Mouse (Mus musculus): Measurements from ENCODE around the gene Xkr8.
"Not testable (repeated sequence)": the region's sequence is repeated elsewhere in the genome, so short reads cannot be mapped to it uniquely, and the experiment has no call there.

The Xkr8 gene

DNA sequence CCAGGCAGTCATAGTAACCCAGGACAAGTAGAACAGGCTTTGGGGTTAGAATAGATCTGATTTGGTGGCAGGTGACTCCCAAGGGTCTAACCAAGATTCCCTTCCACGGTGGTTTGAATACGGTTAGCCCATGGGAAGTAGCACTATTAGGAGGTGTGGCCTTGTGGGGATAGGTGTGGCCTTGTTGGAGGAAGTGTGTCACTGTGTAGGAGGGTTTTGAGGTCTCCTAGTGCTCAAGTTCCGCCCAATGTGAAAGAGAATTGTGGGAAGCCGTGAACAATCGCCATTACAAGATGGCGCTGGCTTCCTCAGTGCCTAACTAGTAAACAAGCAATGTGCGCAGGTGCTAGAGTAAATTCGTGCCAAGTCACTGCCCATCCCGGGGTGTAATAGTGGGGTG is 4.8 kb upstream of the Xkr8 start:
- not testable (repeated sequence) for DNase-seq (ENCODE audit: extremely low spot score, low spot score)

DNA sequence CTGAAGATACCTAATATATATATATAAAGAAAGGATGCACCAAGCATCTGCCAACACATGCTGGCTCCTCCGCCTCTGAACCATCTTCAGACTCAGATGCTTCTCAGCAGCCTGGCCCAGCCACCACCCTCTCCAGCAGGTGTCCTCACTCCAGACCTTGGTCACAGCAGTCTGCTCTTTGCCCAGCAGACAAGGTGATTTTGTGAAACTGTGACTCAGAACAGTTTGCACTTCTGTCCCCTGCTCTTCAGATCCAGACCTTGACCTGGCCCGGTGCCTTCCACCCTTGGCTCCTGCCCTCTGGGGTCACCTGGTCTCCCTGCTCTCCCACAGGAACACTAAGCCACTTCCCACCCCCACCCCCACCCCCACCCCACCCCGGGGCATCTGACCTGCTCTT is 3.5 kb upstream of the Xkr8 start:
- DNase-seq (ENCODE audit: extremely low spot score, low spot score): no peak

DNA sequence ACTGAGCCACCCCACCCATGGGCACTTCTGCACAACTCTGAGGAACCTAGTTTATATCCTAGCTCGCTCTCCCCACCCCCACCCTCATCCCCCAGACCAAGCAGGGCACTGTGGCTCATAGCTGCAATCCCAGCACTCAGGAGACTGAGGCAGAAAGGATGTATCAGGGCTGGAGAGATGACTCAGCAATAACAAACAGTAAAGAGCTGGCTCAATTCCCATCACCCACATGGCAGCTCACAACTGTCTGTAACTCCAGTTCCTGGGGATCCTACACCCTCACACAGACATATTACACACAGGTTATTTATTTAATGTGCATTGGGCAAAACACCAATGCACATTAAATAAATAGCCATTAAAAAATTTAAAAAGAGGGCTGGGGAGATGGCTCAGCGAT is 3.0 kb upstream of the Xkr8 start:
- no peak for DNase-seq (ENCODE audit: extremely low spot score, low spot score)

DNA sequence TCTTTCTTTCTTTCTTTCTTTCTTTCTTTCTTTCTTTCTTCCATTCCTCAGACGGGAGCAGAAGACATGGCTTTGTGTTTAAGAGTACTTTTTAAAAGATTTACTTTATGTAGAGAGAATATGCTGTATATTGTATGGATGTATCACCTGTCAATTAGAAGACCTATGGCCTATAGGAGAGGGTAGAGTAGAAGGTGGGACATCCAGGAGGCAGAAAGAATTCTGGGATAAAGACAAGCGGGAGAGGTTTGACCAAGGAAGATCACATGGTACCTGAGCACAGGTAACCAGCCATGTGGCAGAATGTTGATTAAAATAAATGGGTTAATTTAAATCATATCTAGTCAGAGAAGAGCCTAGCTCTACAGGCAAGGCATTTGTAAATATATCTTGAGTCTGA is 2.4 kb upstream of the Xkr8 start:
- no peak for DNase-seq (ENCODE audit: extremely low spot score, low spot score)

DNA sequence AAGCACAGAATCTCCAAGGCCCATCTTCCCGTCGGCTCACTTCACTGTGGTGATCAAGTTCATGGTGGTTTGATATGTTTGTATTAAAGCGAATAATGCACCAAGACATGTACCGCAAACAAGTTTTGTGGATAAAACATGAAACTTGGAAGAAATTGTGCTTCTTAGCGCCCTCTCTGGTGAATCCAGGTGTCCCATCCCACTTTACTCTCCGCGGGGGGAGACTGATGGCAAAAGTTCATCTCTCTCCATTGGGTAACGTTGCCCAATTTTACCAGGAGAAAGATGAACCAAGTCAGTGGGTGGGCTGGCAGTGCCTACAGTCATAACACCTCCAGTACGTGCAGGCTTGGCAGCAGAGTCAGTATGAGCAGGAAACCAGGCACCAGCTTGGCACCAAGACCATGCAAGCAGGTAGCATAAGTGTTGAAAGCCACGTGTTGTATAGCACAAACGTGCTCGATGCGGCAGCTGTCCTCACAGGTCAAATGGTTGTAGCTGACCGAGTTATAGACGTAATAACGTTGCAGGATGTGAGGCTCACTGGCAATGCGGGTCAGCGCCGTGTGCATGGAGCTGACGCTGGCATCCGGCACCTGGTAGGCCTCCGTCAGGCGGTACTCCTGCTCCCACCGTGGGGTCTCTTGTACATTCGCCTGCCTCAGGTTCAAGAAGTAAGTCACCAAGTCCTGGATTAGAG is 875 bp upstream of the Xkr8 start:
- DNase-seq (ENCODE audit: extremely low spot score, low spot score): no peak

DNA sequence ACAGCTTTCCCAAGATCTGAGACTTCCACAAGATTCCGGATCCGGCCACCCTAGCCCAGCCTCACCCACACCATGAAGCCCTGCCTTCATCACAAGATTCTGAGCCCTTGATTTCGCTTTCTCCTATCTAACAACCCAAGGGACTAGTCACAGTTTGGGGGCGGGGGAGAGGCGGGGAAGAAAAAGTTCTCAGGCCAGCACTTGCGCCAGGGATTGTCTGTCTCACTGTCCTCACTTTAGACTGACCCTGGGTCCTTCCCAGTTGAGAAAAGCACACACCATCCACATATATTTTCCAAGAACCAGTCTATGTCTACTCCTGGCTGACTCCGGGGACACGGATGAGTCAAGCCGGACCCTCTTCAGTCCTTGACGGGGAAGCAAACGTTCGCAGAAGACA is 730 bp downstream of the Xkr8 start:
- DNase-seq (ENCODE audit: extremely low spot score, low spot score): peak; percentile 17

DNA sequence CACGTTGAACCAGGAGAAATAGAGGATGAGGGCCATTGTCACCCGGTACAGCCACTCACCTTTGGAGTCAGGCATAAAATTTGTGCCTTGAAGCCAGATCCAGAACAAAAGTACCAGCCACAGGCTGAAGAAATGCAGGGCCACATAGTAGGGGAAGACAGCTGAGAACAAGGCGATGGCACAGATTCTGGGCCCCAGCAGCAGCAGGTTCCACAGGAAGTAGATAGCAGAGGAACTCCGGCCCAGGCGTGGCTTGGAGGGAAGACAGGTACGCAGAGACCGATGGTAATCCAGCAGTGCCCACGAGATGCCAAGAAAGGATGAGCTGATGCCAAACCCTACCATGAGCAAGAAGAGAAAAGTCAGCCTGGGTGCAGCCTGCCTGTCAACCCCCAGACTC is 4.1 kb downstream of the Xkr8 start:
- DNase-seq (ENCODE audit: extremely low spot score, low spot score): no peak

DNA sequence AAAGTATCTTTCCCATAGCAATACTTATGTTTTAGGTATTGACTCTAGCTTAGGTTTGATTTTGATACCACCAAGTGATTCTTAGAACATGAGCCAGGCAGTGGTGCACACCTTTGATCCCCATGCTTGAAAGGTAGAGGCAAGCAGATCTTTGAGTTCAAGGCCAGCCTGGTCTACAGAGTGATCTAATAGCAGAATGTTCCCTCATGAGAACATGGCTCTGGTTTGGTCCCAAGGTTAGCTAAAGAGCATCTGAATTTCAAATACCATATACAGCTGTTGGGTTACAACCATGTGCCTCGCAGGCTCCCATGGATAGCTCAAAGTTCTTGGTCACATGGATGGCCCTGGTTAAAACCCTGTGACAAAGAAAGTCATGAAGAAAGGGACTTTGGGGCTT is 14.1 kb downstream of the Xkr8 start:
- DNase-seq (ENCODE audit: extremely low spot score, low spot score): no peak

DNA sequence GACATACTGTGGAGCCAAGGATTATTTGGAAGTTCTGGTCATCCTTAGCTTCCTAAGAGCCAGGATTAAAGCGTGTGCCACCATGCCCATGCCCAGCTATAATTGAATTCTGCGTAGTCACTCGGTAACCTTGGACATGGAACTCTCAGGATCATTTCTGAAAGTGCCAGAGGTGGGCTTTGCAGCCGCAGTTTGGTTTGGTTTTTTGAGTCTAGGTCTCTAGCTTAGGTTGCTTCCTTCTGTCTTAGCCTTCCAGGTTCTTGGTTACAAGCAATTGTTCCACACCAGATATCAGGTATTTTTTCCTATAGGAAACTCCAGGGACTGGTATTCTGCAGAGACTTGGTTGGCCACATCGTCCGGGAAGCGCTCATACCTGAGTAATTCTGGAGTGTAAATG is 19.2 kb downstream of the Xkr8 start:
- no peak for DNase-seq (ENCODE audit: extremely low spot score, low spot score)

DNA sequence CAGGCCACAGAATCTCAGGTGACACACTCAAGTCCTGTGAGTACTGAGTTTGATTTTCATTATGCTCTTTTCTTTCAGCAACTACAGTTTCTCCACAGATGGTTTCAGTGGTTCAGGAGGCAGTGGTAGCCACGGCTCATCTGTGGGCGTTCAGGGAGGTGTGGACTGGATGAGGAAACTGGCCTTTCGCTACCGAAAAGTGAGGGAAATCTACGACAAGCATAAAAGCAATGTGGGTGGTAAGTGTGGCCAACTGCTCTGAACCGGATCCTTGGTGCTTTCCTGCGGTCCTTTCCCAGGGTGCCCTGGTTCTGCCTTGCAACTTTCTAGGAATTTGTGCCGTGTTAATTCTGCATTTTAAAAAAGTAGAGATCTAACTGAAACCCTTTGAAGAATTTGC is 25.5 kb downstream of the Xkr8 start:
- DNase-seq (ENCODE audit: extremely low spot score, low spot score): no peak

DNA sequence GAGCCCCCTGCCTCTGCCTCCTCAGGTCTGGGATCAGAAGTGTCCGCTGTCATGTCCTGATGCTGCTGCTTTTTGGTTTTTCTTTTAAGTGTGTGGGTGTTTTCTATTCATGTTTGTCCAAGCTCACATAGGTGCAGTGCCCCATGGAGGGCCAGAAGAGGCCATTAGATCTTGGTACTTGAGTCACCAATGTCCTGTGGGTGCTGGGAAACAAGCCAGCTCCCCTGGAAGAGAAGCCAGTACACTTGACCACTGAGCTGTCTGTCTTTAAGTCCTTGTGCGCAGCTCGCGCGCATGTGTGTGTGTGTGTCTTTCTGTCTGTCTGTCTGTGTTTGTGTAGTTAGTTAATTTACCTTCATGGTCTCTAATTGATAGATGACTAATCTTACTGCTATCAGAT is 30.3 kb downstream of the Xkr8 start:
- no peak for DNase-seq (ENCODE audit: extremely low spot score, low spot score)

DNA sequence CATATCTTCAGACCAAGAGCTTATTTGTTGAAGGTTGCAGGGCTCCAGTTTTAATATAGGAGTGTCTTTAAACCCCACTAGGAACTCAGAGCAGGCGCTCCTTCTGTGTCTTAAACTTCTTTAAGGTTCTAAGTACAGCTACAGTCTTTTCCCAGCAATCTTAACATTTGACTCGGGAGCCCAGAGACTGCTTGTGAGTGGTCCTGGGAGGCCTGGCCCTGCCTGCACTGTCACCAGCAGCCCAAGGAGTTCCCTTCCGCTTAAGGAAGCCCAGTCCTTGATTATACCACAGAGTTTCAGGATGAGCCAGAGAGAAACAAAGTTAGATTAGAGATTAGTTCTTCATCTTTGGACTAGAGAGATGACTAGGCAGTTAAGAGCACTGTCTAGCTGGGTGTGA is 39.0 kb downstream of the Xkr8 start:
- DNase-seq (ENCODE audit: extremely low spot score, low spot score): no peak

DNA sequence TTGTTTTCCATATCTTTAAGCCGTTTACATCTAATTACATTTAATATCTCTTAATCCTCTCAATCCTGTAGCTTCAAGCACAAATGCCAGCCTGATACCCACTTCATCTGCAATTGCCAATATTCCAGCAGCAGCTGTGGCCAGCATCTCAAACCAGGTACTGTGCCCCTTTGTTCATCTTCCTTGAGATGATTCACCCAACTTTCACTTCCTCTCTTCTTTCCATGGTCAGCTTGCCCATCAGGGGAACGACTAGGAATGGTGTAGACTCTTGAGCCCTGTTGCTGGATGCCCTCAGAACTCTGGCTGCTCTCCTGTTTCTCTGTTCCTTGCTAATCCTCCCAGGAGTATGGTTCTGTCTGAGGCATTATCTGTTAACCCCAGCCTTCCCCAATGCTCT is 42.7 kb downstream of the Xkr8 start:
- no peak for DNase-seq (ENCODE audit: extremely low spot score, low spot score)

DNA sequence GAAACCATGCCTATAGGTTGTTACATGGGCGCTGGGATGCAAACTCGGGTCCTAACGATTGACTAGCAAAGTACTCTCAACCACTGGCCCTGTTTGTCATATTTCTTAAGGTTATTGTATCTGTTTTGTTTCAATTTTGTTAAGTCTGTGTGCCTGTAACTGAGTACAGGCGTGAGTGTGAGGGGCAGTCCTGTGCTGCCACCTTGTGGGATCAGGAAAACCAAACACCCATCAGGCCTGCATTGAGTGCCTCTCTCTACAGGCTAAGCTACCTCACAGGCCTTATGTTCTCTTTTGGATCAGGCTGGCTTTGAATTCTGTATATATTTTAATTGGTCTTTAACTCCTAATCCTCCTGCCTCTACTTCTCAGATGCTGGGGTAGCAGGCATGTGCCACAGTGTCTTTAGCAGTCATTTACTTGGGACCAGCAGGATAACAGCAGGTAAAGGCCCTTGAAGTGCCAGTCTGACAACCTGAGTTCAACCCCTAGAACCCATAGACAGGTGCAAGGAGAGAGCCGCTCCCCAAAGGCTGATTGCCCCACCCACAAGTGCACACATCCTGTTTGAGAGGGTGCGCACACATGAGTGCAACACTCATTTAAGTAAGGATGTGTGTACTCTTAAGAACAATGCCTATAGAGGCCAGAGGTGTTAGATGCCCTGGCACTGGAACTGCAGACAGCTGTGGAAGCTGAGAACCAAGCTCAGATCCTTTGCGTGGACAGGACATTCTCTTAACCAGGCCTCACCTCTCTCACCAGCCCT is 55.4 kb downstream of the Xkr8 start:
- no peak for DNase-seq (ENCODE audit: extremely low spot score, low spot score)

Data from neural tube, embryonic 10.5 days (tissue).